Mouse (Mus musculus): ENCODE measurements around the gene Shd. TPM values are rescaled to one million over a fixed set of nuclear protein-coding genes. Genes with fewer than 3 reads are reported as not detected.
A peak's percentile ranks its signal among the peaks of the same experiment; 100 is the strongest.
"Not testable (repeated sequence)": the region's sequence is repeated elsewhere in the genome, so short reads cannot be mapped to it uniquely, and the experiment has no call there.

Shd gene
- polyA plus RNA-seq (2014; fragmentation: Nextera tagmentation; extraction: Ambion mirVana) = 32.9 and 37.4 TPM in 2 replicates

GRCm38 (mm10) chr17:55969966-55970891, at the start of gene Shd:
Gene Shd (plus strand): TSS chr17:55970467.
- DNase-seq (ENCODE audit: low spot score) (peak; percentile 65), ATAC-seq (replicated peaks; ENCODE audit: insufficient number of reproducible peaks, low FRiP score, low TSS enrichment, low read depth) (peak; percentile 66)
- peaks cover 3% of the 10 kb centered on the region; the same call in 1 of the 2 replicates for H3K27me3 ChIP-seq (ENCODE audit: control insufficient read depth, insufficient read depth, low read length)
- peak within 1 kb of the TSS; percentile 81 for H3K4me2 ChIP-seq (ENCODE audit: low read depth, low read length)
- peaks cover 2% of the 10 kb centered on the region for H3K4me1 ChIP-seq (ENCODE audit: control insufficient read depth, insufficient read depth, low read length)
- H3K36me3 ChIP-seq (replicated peaks; ENCODE audit: control insufficient read depth, insufficient read depth, low read depth, low read length) = no peaks in the 10 kb centered on the region
- 6% methylated on average over 55 of the region's 55 CpGs for WGBS
- peak within 1 kb of the TSS; percentile 66 for H3K9ac ChIP-seq (replicated peaks; ENCODE audit: low read length)
- H3K9me3 ChIP-seq (replicated peaks; ENCODE audit: control insufficient read depth, low read length) = no peaks in the 10 kb centered on the region
- H3K27ac ChIP-seq (replicated peaks; ENCODE audit: low read depth, low read length) = peak within 1 kb of the TSS; percentile 22; the same call in 1 of the 2 replicates
- peak within 1 kb of the TSS; percentile 42 for H3K4me3 ChIP-seq (ENCODE audit: low read depth, low read length)

GRCm38 (mm10) chr17:55931553-55932502, 38.4 kb upstream of the Shd start:
- ATAC-seq (replicated peaks; ENCODE audit: insufficient number of reproducible peaks, low FRiP score, low TSS enrichment, low read depth) (peak; percentile 97), DNase-seq (ENCODE audit: low spot score) (peak; percentile 80)
- Histone ChIP-seq H3K9ac (replicated peaks; ENCODE audit: low read length) (peak overlapping the region; percentile 72), H3K4me2 (ENCODE audit: low read depth, low read length) (peak overlapping the region; percentile 54), H3K27me3 (ENCODE audit: control insufficient read depth, insufficient read depth, low read length) (no peaks in the 10 kb centered on the region), H3K9me3 (replicated peaks; ENCODE audit: control insufficient read depth, low read length) (no peaks in the 10 kb centered on the region), H3K27ac (replicated peaks; ENCODE audit: low read depth, low read length) (peak overlapping the region; percentile 62; the same call in 1 of the 2 replicates), H3K36me3 (replicated peaks; ENCODE audit: control insufficient read depth, insufficient read depth, low read depth, low read length) (no peaks in the 10 kb centered on the region), H3K4me3 (ENCODE audit: low read depth, low read length) (peak overlapping the region; percentile 51), H3K4me1 (ENCODE audit: control insufficient read depth, insufficient read depth, low read length) (no peaks in the 10 kb centered on the region)
- WGBS = 1% methylated on average over 30 of the region's 33 CpGs

- Histone ChIP-seq H3K9ac (replicated peaks; ENCODE audit: low read length) (no peak overlapping the region; the same call in 1 of the 2 replicates), H3K4me2 (ENCODE audit: low read depth, low read length) (peak overlapping the region; percentile 54), H3K27ac (replicated peaks; ENCODE audit: low read depth, low read length) (no peak overlapping the region), H3K27me3 (ENCODE audit: control insufficient read depth, insufficient read depth, low read length) (no peaks in the 10 kb centered on the region), H3K36me3 (replicated peaks; ENCODE audit: control insufficient read depth, insufficient read depth, low read depth, low read length) (no peaks in the 10 kb centered on the region), H3K4me1 (ENCODE audit: control insufficient read depth, insufficient read depth, low read length) (no peaks in the 10 kb centered on the region), H3K9me3 (replicated peaks; ENCODE audit: control insufficient read depth, low read length) (no peaks in the 10 kb centered on the region), H3K4me3 (ENCODE audit: low read depth, low read length) (peak overlapping the region; percentile 51)
- 74% methylated on average over 2 of the region's 2 CpGs for WGBS
- DNase-seq (ENCODE audit: low spot score) (no peak), ATAC-seq (replicated peaks; ENCODE audit: insufficient number of reproducible peaks, low FRiP score, low TSS enrichment, low read depth) (no peak)
Observed at GRCm38 (mm10) chr17:55932635-55933034, 37.6 kb upstream of the Shd start.

GRCm38 (mm10) chr17:55933191-55933590, 37.1 kb upstream of the Shd start:
- H3K4me1 ChIP-seq (ENCODE audit: control insufficient read depth, insufficient read depth, low read length) = no peaks in the 10 kb centered on the region
- ATAC-seq (replicated peaks; ENCODE audit: insufficient number of reproducible peaks, low FRiP score, low TSS enrichment, low read depth) (no peak), DNase-seq (ENCODE audit: low spot score) (no peak)
- H3K4me2 ChIP-seq (ENCODE audit: low read depth, low read length) = no peak overlapping the region
- no peak overlapping the region for H3K9ac ChIP-seq (replicated peaks; ENCODE audit: low read length)
- WGBS = 93% methylated on average over 15 of the region's 15 CpGs
- H3K36me3 ChIP-seq (replicated peaks; ENCODE audit: control insufficient read depth, insufficient read depth, low read depth, low read length) = no peaks in the 10 kb centered on the region
- H3K27me3 ChIP-seq (ENCODE audit: control insufficient read depth, insufficient read depth, low read length) = no peaks in the 10 kb centered on the region
- H3K27ac ChIP-seq (replicated peaks; ENCODE audit: low read depth, low read length) = no peak overlapping the region
- no peak overlapping the region for H3K4me3 ChIP-seq (ENCODE audit: low read depth, low read length)
- H3K9me3 ChIP-seq (replicated peaks; ENCODE audit: control insufficient read depth, low read length) = no peaks in the 10 kb centered on the region

- H3K27ac ChIP-seq (replicated peaks; ENCODE audit: low read depth, low read length); H3K9me3 ChIP-seq (replicated peaks; ENCODE audit: control insufficient read depth, low read length); H3K4me1 ChIP-seq (ENCODE audit: control insufficient read depth, insufficient read depth, low read length); ATAC-seq (replicated peaks; ENCODE audit: insufficient number of reproducible peaks, low FRiP score, low TSS enrichment, low read depth); H3K36me3 ChIP-seq (replicated peaks; ENCODE audit: control insufficient read depth, insufficient read depth, low read depth, low read length); H3K27me3 ChIP-seq (ENCODE audit: control insufficient read depth, insufficient read depth, low read length); DNase-seq (ENCODE audit: low spot score): not testable (repeated sequence)
- WGBS = 35% methylated on average over 10 of the region's 10 CpGs
- peak overlapping the region; percentile 41 for H3K4me3 ChIP-seq (ENCODE audit: low read depth, low read length)
- H3K9ac ChIP-seq (replicated peaks; ENCODE audit: low read length) = peak overlapping the region; percentile 33
- H3K4me2 ChIP-seq (ENCODE audit: low read depth, low read length) = peak overlapping the region; percentile 3; the same call in 1 of the 2 replicates
Observed at GRCm38 (mm10) chr17:55944387-55944865, 25.8 kb upstream of the Shd start.

- H3K4me1 ChIP-seq (ENCODE audit: control insufficient read depth, insufficient read depth, low read length); H3K36me3 ChIP-seq (replicated peaks; ENCODE audit: control insufficient read depth, insufficient read depth, low read depth, low read length); H3K9me3 ChIP-seq (replicated peaks; ENCODE audit: control insufficient read depth, low read length); H3K27me3 ChIP-seq (ENCODE audit: control insufficient read depth, insufficient read depth, low read length): not testable (repeated sequence)
- ATAC-seq (replicated peaks; ENCODE audit: insufficient number of reproducible peaks, low FRiP score, low TSS enrichment, low read depth) (peak; percentile 98), DNase-seq (ENCODE audit: low spot score) (peak; percentile 76)
- 0% methylated on average over 56 of the region's 56 CpGs for WGBS
- peak overlapping the region; percentile 41 for H3K4me3 ChIP-seq (ENCODE audit: low read depth, low read length)
- H3K9ac ChIP-seq (replicated peaks; ENCODE audit: low read length) = peak overlapping the region; percentile 60
- H3K4me2 ChIP-seq (ENCODE audit: low read depth, low read length) = peak overlapping the region; percentile 68
- H3K27ac ChIP-seq (replicated peaks; ENCODE audit: low read depth, low read length) = 0 out of 2 replicates have a peak overlapping the region, but pooled peaks have one; percentile 47
Observed at GRCm38 (mm10) chr17:55944866-55945682, 25.2 kb upstream of the Shd start.

GRCm38 (mm10) chr17:55945696-55946095, 24.6 kb upstream of the Shd start:
- no peak for DNase-seq (ENCODE audit: low spot score)
- H3K4me3 ChIP-seq (ENCODE audit: low read depth, low read length) = peak overlapping the region; percentile 41
- peak overlapping the region; percentile 68 for H3K4me2 ChIP-seq (ENCODE audit: low read depth, low read length)
- no peaks in the 10 kb centered on the region for H3K9me3 ChIP-seq (replicated peaks; ENCODE audit: control insufficient read depth, low read length)
- no peaks in the 10 kb centered on the region for H3K27me3 ChIP-seq (ENCODE audit: control insufficient read depth, insufficient read depth, low read length)
- no peaks in the 10 kb centered on the region for H3K4me1 ChIP-seq (ENCODE audit: control insufficient read depth, insufficient read depth, low read length)
- H3K36me3 ChIP-seq (replicated peaks; ENCODE audit: control insufficient read depth, insufficient read depth, low read depth, low read length) = no peaks in the 10 kb centered on the region
- no peak overlapping the region for H3K27ac ChIP-seq (replicated peaks; ENCODE audit: low read depth, low read length)
- peak overlapping the region; percentile 60 for H3K9ac ChIP-seq (replicated peaks; ENCODE audit: low read length)
- no peak for ATAC-seq (replicated peaks; ENCODE audit: insufficient number of reproducible peaks, low FRiP score, low TSS enrichment, low read depth)
- 29% methylated on average over 5 of the region's 5 CpGs for WGBS
